Mouse (Mus musculus): ENCODE data around the gene Syne2. TPM values are rescaled to one million over a fixed set of nuclear protein-coding genes. Genes with fewer than 3 reads are reported as not detected.
A peak's percentile ranks its signal among the peaks of the same experiment; 100 is the strongest.
"Not testable (repeated sequence)": the region's sequence is repeated elsewhere in the genome, so short reads cannot be mapped to it uniquely, and the experiment has no call there.

The Syne2 gene
- 10 to 100 TPM; 55.3 to 65.4 TPM for total RNA-seq (2021)

GRCm38 (mm10) chr12:75817959-75818452 is at the start of gene Syne2:
Gene Syne2, plus strand, starts transcription at chr12:75818134.
- DNase-seq: peak; percentile 85

GRCm38 (mm10) chr12:75771410-75771809 is 46.5 kb upstream of the Syne2 start:
- no peak for DNase-seq

GRCm38 (mm10) chr12:75772424-75773034 is 45.4 kb upstream of the Syne2 start:
- DNase-seq: peak; percentile 77

- DNase-seq: no peak
These were observed 36.5 kb upstream of the Syne2 start for GRCm38 (mm10) chr12:75781445-75781844.

GRCm38 (mm10) chr12:75781995-75782394 is 35.9 kb upstream of the Syne2 start:
- DNase-seq: no peak

GRCm38 (mm10) chr12:75784271-75784751 is 33.6 kb upstream of the Syne2 start:
- no peak for DNase-seq

GRCm38 (mm10) chr12:75786681-75787080 is 31.3 kb upstream of the Syne2 start:
- DNase-seq: not testable (repeated sequence)

GRCm38 (mm10) chr12:75789451-75789850 is 28.5 kb upstream of the Syne2 start:
- DNase-seq: no peak

- DNase-seq: no peak
These were observed 23.4 kb upstream of the Syne2 start for GRCm38 (mm10) chr12:75794527-75794926.

- DNase-seq: peak; percentile 19
These were observed 21.4 kb upstream of the Syne2 start for GRCm38 (mm10) chr12:75796510-75796909.

GRCm38 (mm10) chr12:75806281-75806680 is 11.7 kb upstream of the Syne2 start:
- DNase-seq: no peak

GRCm38 (mm10) chr12:75813766-75814165 is 4.2 kb upstream of the Syne2 start:
- no peak for DNase-seq

- DNase-seq: no peak
These were observed 3.4 kb upstream of the Syne2 start for GRCm38 (mm10) chr12:75814551-75814950.

- DNase-seq: no peak
These were observed 715 bp upstream of the Syne2 start for GRCm38 (mm10) chr12:75816981-75817856.

- DNase-seq: peak; percentile 67
These were observed 810 bp downstream of the Syne2 start for GRCm38 (mm10) chr12:75818453-75819434.

GRCm38 (mm10) chr12:75819481-75819880 is 1.5 kb downstream of the Syne2 start:
- DNase-seq: no peak

- no peak for DNase-seq
These were observed 2.3 kb downstream of the Syne2 start for GRCm38 (mm10) chr12:75820216-75820615.

GRCm38 (mm10) chr12:75822122-75822521 is 4.2 kb downstream of the Syne2 start:
- peak; percentile 50 for DNase-seq

- no peak for DNase-seq
These were observed 5.5 kb downstream of the Syne2 start for GRCm38 (mm10) chr12:75823475-75823874.

- no peak for DNase-seq
These were observed 7.5 kb downstream of the Syne2 start for GRCm38 (mm10) chr12:75825458-75825857.

- DNase-seq: no peak
These were observed 8.9 kb downstream of the Syne2 start for GRCm38 (mm10) chr12:75826699-75827353.

GRCm38 (mm10) chr12:75827751-75828150 is 9.8 kb downstream of the Syne2 start:
- DNase-seq: no peak

Data from heart, postnatal 4 days (tissue).